Mouse (Mus musculus) ES-E14 (cell line): ENCODE results near the gene Dnaja3. TPM values are rescaled to one million over a fixed set of nuclear protein-coding genes. Genes with fewer than 3 reads are reported as not detected.

Experiments used
- DNase-seq: peaks from one replicate; pipeline ENCODE4 v3.0.0-alpha.2; 2013; ENCODE audit warnings: low read depth, low spot score
- H3K27ac ChIP-seq: 2 replicates; pipeline ENCODE4 v1.5.1; 2012; ENCODE audit warnings: low read depth, mild to moderate bottlenecking, low read length, moderate library complexity, mixed read lengths; ENCODE audit not compliant: poor library complexity, insufficient read depth, severe bottlenecking
- H3K36me3 ChIP-seq: 2 replicates; pipeline ENCODE4 v1.6.1; 2012; ENCODE audit warnings: mild to moderate bottlenecking, low read length, moderate library complexity, mixed read lengths; ENCODE audit not compliant: control insufficient read depth, poor library complexity, insufficient read depth, severe bottlenecking
- H3K4me1 ChIP-seq, 2 experiments: fragments of 150-350 bp in 1 of 2; sonication (generic) in 1 of 2; 2 replicates each; pipeline ENCODE4 v1.6.1; 2012; ENCODE audit warnings: low read length in 2 of 2, mild to moderate bottlenecking in 1 of 2, mixed read lengths in 1 of 2; ENCODE audit not compliant: control insufficient read depth in 2 of 2, insufficient read depth in 2 of 2, poor library complexity in 1 of 2
- H3K4me3 ChIP-seq, 2 experiments: fragments of 150-350 bp in 1 of 2; sonication (generic) in 1 of 2; 2 replicates each; pipeline ENCODE4 v1.5.1; 2012; ENCODE audit warnings: low read length in 2 of 2, low read depth in 1 of 2, mild to moderate bottlenecking in 1 of 2, mixed read lengths in 1 of 2; ENCODE audit not compliant: insufficient read depth in 1 of 2, poor library complexity in 1 of 2, severe bottlenecking in 1 of 2
- H3K9ac ChIP-seq: 2 replicates; pipeline ENCODE4 v1.6.1; 2012; ENCODE audit warnings: low read depth, mild to moderate bottlenecking, low read length, mixed read lengths; ENCODE audit not compliant: poor library complexity, insufficient read depth, severe bottlenecking
- H3K9me3 ChIP-seq: fragments of 150-350 bp; sonication (generic); 2 replicates; pipeline ENCODE4 v1.6.1; 2012; ENCODE audit warnings: low read depth, mild to moderate bottlenecking, low read length; ENCODE audit not compliant: control insufficient read depth, insufficient read depth
- CHD2 ChIP-seq: IDR thresholded peaks from 2 replicates; pipeline ENCODE4 v1.6.1; 2014; ENCODE audit warnings: mild to moderate bottlenecking, low read depth, low read length, inconsistent platforms
- HCFC1 ChIP-seq: IDR thresholded peaks from 2 replicates; pipeline ENCODE4 v1.6.1; 2012; ENCODE audit warnings: low read length, inconsistent platforms, borderline replicate concordance; ENCODE audit not compliant: insufficient read depth
- MAFK ChIP-seq: IDR thresholded peaks from 2 replicates; pipeline ENCODE4 v1.6.1; 2014; ENCODE audit warnings: mild to moderate bottlenecking, low read depth, low read length, inconsistent platforms; ENCODE audit not compliant: insufficient read depth
- ZC3H11A ChIP-seq: IDR thresholded peaks from 2 replicates; pipeline ENCODE4 v1.6.1; 2012; ENCODE audit warnings: low read depth, mild to moderate bottlenecking, inconsistent platforms, low read length, borderline replicate concordance
- ZNF384 ChIP-seq: IDR thresholded peaks from 2 replicates; pipeline ENCODE4 v1.6.1; 2012; ENCODE audit warnings: low read depth, low read length, inconsistent platforms
- in situ Hi-C, 2 experiments: fragments of 600-800 bp; cut with MboI; formaldehyde crosslinking; loops; one replicate each; pipeline ENCODE4 v1.15.1; 2025; ENCODE audit warnings: low sequenced_read_pairs in 2 of 2, inconsistent platforms in 1 of 2; ENCODE audit not compliant: unreplicated experiment in 2 of 2
- total RNA-seq: library from RNA; depleted of rRNA; stranded (reverse); fragments of 300-350 nt; gene quantifications from 2 replicates; pipeline ENCODE4 v1.2.3, GENCODE M21; 2012

Dnaja3 gene
- total RNA-seq, 1 experiment: 53.2 TPM

DNA sequence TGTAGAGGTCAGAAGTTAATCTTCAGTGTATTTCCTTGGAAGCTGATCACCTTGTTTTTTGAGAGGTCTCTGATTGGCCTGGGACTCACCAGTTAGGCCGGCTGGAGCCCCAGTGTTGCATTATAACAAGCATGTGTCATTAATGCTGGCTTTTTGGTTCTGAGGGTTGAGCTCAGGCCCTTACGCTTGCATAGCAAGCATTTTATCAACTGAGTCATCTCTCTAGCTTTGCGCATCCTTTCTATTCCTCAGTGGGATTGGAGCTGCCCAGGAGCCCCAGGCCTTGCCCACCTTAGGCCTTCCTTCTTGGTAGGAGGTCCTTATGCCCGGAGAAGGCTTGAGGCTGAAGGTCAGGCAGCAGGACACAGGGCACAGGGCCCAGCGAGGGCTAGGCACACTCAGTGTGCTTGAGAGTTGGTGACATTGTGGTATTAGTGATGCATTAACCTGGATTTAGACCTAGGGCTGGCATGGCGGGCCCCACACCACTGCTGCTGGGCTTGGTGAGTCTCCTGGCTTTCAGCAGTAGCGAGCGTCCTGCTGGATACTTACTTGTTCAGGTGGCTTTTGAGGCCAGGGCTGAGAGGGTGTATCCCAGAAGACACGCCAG lies 39.0 kb upstream of the Dnaja3 start:
- no peak overlapping the region for H3K4me3 ChIP-seq
- in situ Hi-C loops: no loop called here
- no peaks in the 10 kb centered on the region for H3K36me3 ChIP-seq
- peak overlapping the region; percentile 2; the same call in 1 of the 2 replicates for H3K9ac ChIP-seq
- TF ChIP-seq CHD2 (no peak), ZC3H11A (no peak), ZNF384 (no peak), MAFK (no peak), HCFC1 (no peak)
- peak overlapping the region; percentile 14; the same call in 1 of the 2 replicates for H3K27ac ChIP-seq
- H3K4me1 ChIP-seq: peaks cover 35 to 89% of the 10 kb centered on the region in 2 experiments
- no peaks in the 10 kb centered on the region for H3K9me3 ChIP-seq
- no peak for DNase-seq

DNA sequence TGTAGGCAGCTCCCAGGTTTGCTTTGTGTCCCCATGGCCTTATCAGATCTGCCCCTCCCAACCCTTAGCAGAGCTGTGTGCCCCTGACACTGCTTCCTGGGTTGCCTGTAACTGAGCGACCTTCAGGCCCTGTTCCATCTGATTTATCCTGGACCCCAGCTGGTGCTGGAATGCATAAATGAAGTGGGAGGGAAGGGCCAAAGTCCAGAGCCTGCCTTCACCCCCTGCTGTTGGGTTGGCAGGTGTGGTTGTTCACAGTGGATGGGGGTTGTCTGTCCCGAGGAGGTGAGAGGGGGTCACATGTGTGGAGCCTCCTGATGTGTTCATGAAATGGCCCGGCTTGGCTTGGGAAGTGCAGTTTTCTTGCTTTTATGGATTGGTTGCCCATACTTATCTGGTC lies 37.6 kb upstream of the Dnaja3 start:
- no peaks in the 10 kb centered on the region for H3K9me3 ChIP-seq
- 0 out of 2 replicates have a peak, but pooled peaks cover 2% of the 10 kb centered on the region for H3K36me3 ChIP-seq
- H3K4me1 ChIP-seq: peaks cover 34 to 89% of the 10 kb centered on the region in 2 experiments
- peak; percentile 60 for DNase-seq
- 0 out of 2 replicates have a peak overlapping the region, but pooled peaks have one; percentile 10 for H3K9ac ChIP-seq
- TF ChIP-seq MAFK (no peak), ZC3H11A (no peak), HCFC1 (no peak), CHD2 (no peak), ZNF384 (no peak)
- in situ Hi-C loops: no loop called here
- peak overlapping the region in 1 of 2 experiments; percentile 9; a peak in 1 of 4 replicates for H3K4me3 ChIP-seq
- H3K27ac ChIP-seq: peak overlapping the region; percentile 70

DNA sequence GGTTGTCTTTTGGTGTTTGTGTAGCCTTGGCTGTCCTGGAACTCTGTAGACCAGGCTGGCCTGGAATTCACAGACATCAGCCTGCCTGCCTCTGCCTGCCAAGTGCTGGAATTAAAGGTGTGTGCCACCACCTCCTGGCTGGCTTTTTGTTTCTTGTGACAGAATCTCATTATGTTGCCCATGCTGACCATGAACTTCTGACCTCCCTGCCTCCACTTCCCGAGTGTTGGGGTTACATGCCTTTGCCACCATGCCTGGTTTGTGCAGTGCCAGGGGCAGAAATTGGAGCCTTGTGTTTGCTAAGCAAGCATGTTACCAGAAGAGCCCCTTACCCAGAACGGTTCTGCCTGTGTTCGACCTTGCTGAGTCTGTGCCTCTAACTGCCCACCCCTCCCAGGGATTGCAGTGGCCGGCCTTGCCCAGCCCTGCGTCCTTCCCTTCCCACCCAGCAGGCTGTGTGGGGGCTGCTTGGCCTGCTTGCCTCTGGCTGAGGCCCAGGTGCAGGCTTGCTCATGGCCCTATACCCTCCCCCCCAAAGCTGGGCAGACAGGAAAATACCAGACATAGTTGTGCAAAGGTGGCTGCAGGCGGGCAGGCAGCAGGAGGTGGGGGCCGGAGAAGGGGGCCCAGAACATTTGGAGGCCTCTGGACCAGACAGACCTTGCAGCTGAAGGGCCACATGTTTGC lies 36.9 kb upstream of the Dnaja3 start:
- peaks cover 34 to 86% of the 10 kb centered on the region in 2 experiments for H3K4me1 ChIP-seq
- H3K27ac ChIP-seq: peak overlapping the region; percentile 70
- 0 out of 4 replicates have a peak overlapping the region, but pooled peaks of 1 of the 2 experiments have one; percentile 9 for H3K4me3 ChIP-seq
- H3K9me3 ChIP-seq: no peaks in the 10 kb centered on the region
- 0 out of 2 replicates have a peak, but pooled peaks cover 3% of the 10 kb centered on the region for H3K36me3 ChIP-seq
- TF ChIP-seq ZNF384 (no peak), CHD2 (no peak), MAFK (no peak), ZC3H11A (no peak), HCFC1 (no peak)
- DNase-seq: no peak
- peak overlapping the region; percentile 10; the same call in 1 of the 2 replicates for H3K9ac ChIP-seq
- in situ Hi-C loops: no loop called here

DNA sequence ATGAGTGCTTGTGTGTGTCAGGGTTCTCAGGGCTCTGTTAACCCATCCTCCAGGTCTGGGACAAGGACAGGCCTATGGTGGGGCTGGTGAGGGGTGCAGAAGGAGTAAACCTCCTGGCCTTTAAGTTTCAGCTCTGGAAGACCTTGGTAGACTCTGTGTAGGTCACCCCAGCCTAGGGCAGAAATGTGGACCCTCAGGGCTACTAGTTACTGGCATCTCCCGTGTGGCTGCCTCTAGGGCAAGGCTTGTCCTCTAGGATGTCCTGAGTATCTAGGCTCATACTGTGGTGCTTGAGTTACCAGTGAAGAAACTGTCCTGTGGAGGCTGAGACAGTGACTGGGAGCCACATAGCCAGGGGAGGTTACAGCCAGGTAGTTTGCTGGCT lies 36.3 kb upstream of the Dnaja3 start:
- H3K27ac ChIP-seq: peak overlapping the region; percentile 22; the same call in 1 of the 2 replicates
- peaks cover 32 to 85% of the 10 kb centered on the region in 2 experiments for H3K4me1 ChIP-seq
- H3K9me3 ChIP-seq: no peaks in the 10 kb centered on the region
- DNase-seq: no peak
- TF ChIP-seq CHD2: no peak
- no peak for TF ChIP-seq MAFK
- TF ChIP-seq HCFC1: no peak
- TF ChIP-seq ZC3H11A: no peak
- peaks cover 4% of the 10 kb centered on the region; the same call in 1 of the 2 replicates for H3K36me3 ChIP-seq
- no peak overlapping the region for H3K4me3 ChIP-seq
- in situ Hi-C loops: no loop called here
- no peak overlapping the region; the same call in 1 of the 2 replicates for H3K9ac ChIP-seq
